Mouse (Mus musculus): Measurements from ENCODE around the gene Ripk1. TPM values are rescaled to one million over a fixed set of nuclear protein-coding genes. Genes with fewer than 3 reads are reported as not detected.
"Not testable (repeated sequence)": the region's sequence is repeated elsewhere in the genome, so short reads cannot be mapped to it uniquely, and the experiment has no call there.

Ripk1 gene
- polyA plus RNA-seq, 1 experiment = 8.9 TPM

GRCm38 (mm10) chr13:34038056-34038432, 35.9 kb downstream of the Ripk1 start:
- DNase-seq (ENCODE audit: low spot score) = no peak

- no peak for DNase-seq (ENCODE audit: low spot score)
These were observed 36.8 kb downstream of the Ripk1 start for GRCm38 (mm10) chr13:34038901-34039341.

- no peak for DNase-seq (ENCODE audit: low spot score)
These were observed 37.9 kb downstream of the Ripk1 start for GRCm38 (mm10) chr13:34040091-34040490.

GRCm38 (mm10) chr13:34043716-34044393, 41.7 kb downstream of the Ripk1 start:
- no peak for DNase-seq (ENCODE audit: low spot score)

- no peak for DNase-seq (ENCODE audit: low spot score)
These were observed 43.5 kb downstream of the Ripk1 start for GRCm38 (mm10) chr13:34045511-34046249.

- DNase-seq (ENCODE audit: low spot score) = no peak
These were observed 44.4 kb downstream of the Ripk1 start for GRCm38 (mm10) chr13:34046421-34047012.

GRCm38 (mm10) chr13:34047526-34047925, 45.4 kb downstream of the Ripk1 start:
- no peak for DNase-seq (ENCODE audit: low spot score)

- no peak for DNase-seq (ENCODE audit: low spot score)
These were observed 48.3 kb downstream of the Ripk1 start for GRCm38 (mm10) chr13:34050479-34050878.

GRCm38 (mm10) chr13:34051692-34052091, 49.5 kb downstream of the Ripk1 start:
- no peak for DNase-seq (ENCODE audit: low spot score)

GRCm38 (mm10) chr13:34053673-34054282, 51.6 kb downstream of the Ripk1 start:
- DNase-seq (ENCODE audit: low spot score) = no peak

- DNase-seq (ENCODE audit: low spot score) = no peak
These were observed 52.2 kb downstream of the Ripk1 start for GRCm38 (mm10) chr13:34054391-34054790.

GRCm38 (mm10) chr13:34054983-34055382, 52.8 kb downstream of the Ripk1 start:
- DNase-seq (ENCODE audit: low spot score) = no peak

- no peak for DNase-seq (ENCODE audit: low spot score)
These were observed 55.1 kb downstream of the Ripk1 start for GRCm38 (mm10) chr13:34057252-34057651.

- DNase-seq (ENCODE audit: low spot score) = no peak
These were observed 57.9 kb downstream of the Ripk1 start for GRCm38 (mm10) chr13:34060061-34060460.

- no peak for DNase-seq (ENCODE audit: low spot score)
These were observed 60.3 kb downstream of the Ripk1 start for GRCm38 (mm10) chr13:34062466-34062865.

- DNase-seq (ENCODE audit: low spot score) = no peak
These were observed 64.2 kb downstream of the Ripk1 start for GRCm38 (mm10) chr13:34066351-34066750.

GRCm38 (mm10) chr13:34070296-34070695, 68.1 kb downstream of the Ripk1 start:
- DNase-seq (ENCODE audit: low spot score) = no peak

- DNase-seq (ENCODE audit: low spot score) = no peak
These were observed 69.7 kb downstream of the Ripk1 start for GRCm38 (mm10) chr13:34071836-34072235.

- DNase-seq (ENCODE audit: low spot score) = no peak
These were observed 70.7 kb downstream of the Ripk1 start for GRCm38 (mm10) chr13:34072847-34073246.

GRCm38 (mm10) chr13:34074441-34074840, 72.3 kb downstream of the Ripk1 start:
- not testable (repeated sequence) for DNase-seq (ENCODE audit: low spot score)

- not testable (repeated sequence) for DNase-seq (ENCODE audit: low spot score)
These were observed 73.7 kb downstream of the Ripk1 start for GRCm38 (mm10) chr13:34075893-34076292.

Measured in urinary bladder, adult 2 months (tissue).